Comparison of ENCODE assay signal across 31 mouse cellular contexts in genomic region chr16:19052791-19053190, GRCm38 (mm10).
A peak's percentile ranks its signal among the peaks of the same experiment; 100 is the strongest.
DNase-seq lines count a peak whose midpoint lies in the region; ATAC-seq and TF ChIP-seq lines count a peak whose summit lies in the region.
"Had no signal": no experiment of that assay in that cellular context is flagged by ENCODE, and none has a peak within 500 bp of the region (broad histone marks: within the 10 kb centered on the region; RNA-seq: fewer than 3 reads in every experiment).

No protein-coding gene starts in this region.

- H3K4me2 ChIP-seq in liver, embryonic 11.5 days, result no peak overlapping the region
- H3K4me2 ChIP-seq: embryonic facial prominence, embryonic 13.5 days; forebrain, embryonic 13.5 days; hindbrain, embryonic 15.5 days; kidney, embryonic 15.5 days; limb, embryonic 13.5 days; lung, embryonic 15.5 days; midbrain, embryonic 12.5 days; neural tube, embryonic 13.5 days; stomach, embryonic 15.5 days had no signal

- H3K4me3 ChIP-seq in liver, adult 2 months (ENCODE audit: insufficient read depth, low read depth, low read length), result no peak overlapping the region
- H3K4me3 ChIP-seq in liver, embryonic 11.5 days (ENCODE audit: low read depth, low read length), result no peak overlapping the region
- H3K4me3 ChIP-seq in forebrain, embryonic 10.5 days, result no peak overlapping the region
- H3K4me3 ChIP-seq: embryonic facial prominence, embryonic 13.5 days; erythroblast, embryonic 14.5 days; forebrain, embryonic 13.5 days; hindbrain, embryonic 10.5 days; hindbrain, embryonic 15.5 days; kidney, embryonic 15.5 days; layer of hippocampus, adult 2 months; limb, embryonic 13.5 days; lung, embryonic 15.5 days; midbrain, embryonic 12.5 days; neural tube, embryonic 13.5 days; stomach, embryonic 15.5 days had no signal

- peak; percentile 2 for DNase-seq in liver, adult 2 months (ENCODE audit: extremely low read depth, low read depth, low spot score)
- no peak for DNase-seq in liver, embryonic 11.5 days (ENCODE audit: low spot score)
- peak; percentile 39 to 50 for DNase-seq in spleen, adult 18-20 months
- no peak for DNase-seq in spleen, adult 12 weeks (ENCODE audit: low spot score)
- peak; percentile 25 for DNase-seq in skeletal muscle tissue, adult 2 months (ENCODE audit: low read depth, low spot score)
- DNase-seq in forebrain, embryonic 10.5 days (ENCODE audit: extremely low spot score, low spot score), result no peak
- DNase-seq in right cerebral cortex, adult 18-20 months, result no peak
- DNase-seq: adrenal gland, adult 8-10 months; cerebellum, adult 2 months; cerebellum, postnatal 36 days; embryo, embryonic 11 days; gastrocnemius, postnatal 14 days; heart, postnatal 14 days; kidney, adult 11 months; kidney, postnatal 36 days; right cerebral cortex, postnatal 14 days had no signal

- no peaks in the 10 kb centered on the region for H3K4me1 ChIP-seq in liver, adult 2 months (ENCODE audit: control insufficient read depth, insufficient read depth, low read length)
- H3K4me1 ChIP-seq in liver, embryonic 11.5 days (replicated peaks; ENCODE audit: control insufficient read depth, insufficient read depth, low read length), result no peaks in the 10 kb centered on the region
- H3K4me1 ChIP-seq in forebrain, embryonic 10.5 days, result no peaks in the 10 kb centered on the region
- H3K4me1 ChIP-seq: embryonic facial prominence, embryonic 13.5 days; forebrain, embryonic 13.5 days; hindbrain, embryonic 10.5 days; hindbrain, embryonic 15.5 days; kidney, embryonic 15.5 days; limb, embryonic 13.5 days; lung, embryonic 15.5 days; midbrain, embryonic 12.5 days; neural tube, embryonic 13.5 days; stomach, embryonic 15.5 days had no signal

- H3K36me3 ChIP-seq in liver, adult 2 months (ENCODE audit: control insufficient read depth, insufficient read depth, low read length), result no peaks in the 10 kb centered on the region
- H3K36me3 ChIP-seq in liver, embryonic 11.5 days (ENCODE audit: control insufficient read depth, insufficient read depth, low read length), result no peaks in the 10 kb centered on the region
- no peaks in the 10 kb centered on the region for H3K36me3 ChIP-seq in forebrain, embryonic 10.5 days (replicated peaks)
- H3K36me3 ChIP-seq: embryonic facial prominence, embryonic 13.5 days; G1E; hindbrain, embryonic 10.5 days; hindbrain, embryonic 15.5 days; kidney, embryonic 15.5 days; limb, embryonic 13.5 days; lung, embryonic 15.5 days; midbrain, embryonic 12.5 days; neural tube, embryonic 13.5 days; stomach, embryonic 15.5 days had no signal

- no peaks in the 10 kb centered on the region for H3K27me3 ChIP-seq in liver, adult 2 months (ENCODE audit: control insufficient read depth, insufficient read depth, low read length)
- no peaks in the 10 kb centered on the region for H3K27me3 ChIP-seq in liver, embryonic 11.5 days (replicated peaks; ENCODE audit: control insufficient read depth, insufficient read depth, low read length)
- no peaks in the 10 kb centered on the region for H3K27me3 ChIP-seq in forebrain, embryonic 10.5 days (ENCODE audit: poor library complexity, severe bottlenecking)
- H3K27me3 ChIP-seq: embryonic facial prominence, embryonic 13.5 days; forebrain, embryonic 13.5 days; hindbrain, embryonic 15.5 days; kidney, embryonic 15.5 days; limb, embryonic 13.5 days; lung, embryonic 15.5 days; midbrain, embryonic 12.5 days; neural tube, embryonic 13.5 days; stomach, embryonic 15.5 days had no signal

- no peak overlapping the region for H3K9ac ChIP-seq in liver, adult 2 months (ENCODE audit: low read depth, low read length)
- H3K9ac ChIP-seq in liver, embryonic 11.5 days (ENCODE audit: low read depth, low read length), result no peak overlapping the region
- H3K9ac ChIP-seq: embryonic facial prominence, embryonic 13.5 days; forebrain, embryonic 13.5 days; hindbrain, embryonic 15.5 days; kidney, embryonic 15.5 days; limb, embryonic 13.5 days; liver, embryonic 14.5 days; lung, embryonic 15.5 days; midbrain, embryonic 12.5 days; neural tube, embryonic 13.5 days; stomach, embryonic 15.5 days had no signal

- no peak overlapping the region for H3K27ac ChIP-seq in liver, adult 2 months (replicated peaks; ENCODE audit: insufficient read depth, low read depth, low read length)
- no peak overlapping the region for H3K27ac ChIP-seq in liver, embryonic 11.5 days (ENCODE audit: low read depth, low read length)
- no peak overlapping the region for H3K27ac ChIP-seq in forebrain, embryonic 10.5 days
- H3K27ac ChIP-seq: embryonic facial prominence, embryonic 13.5 days; forebrain, embryonic 13.5 days; hindbrain, embryonic 10.5 days; hindbrain, embryonic 15.5 days; kidney, embryonic 15.5 days; layer of hippocampus, adult 2 months; limb, embryonic 13.5 days; liver, embryonic 14.5 days; lung, embryonic 15.5 days; midbrain, embryonic 12.5 days; neural tube, embryonic 13.5 days; stomach, embryonic 15.5 days had no signal

- no peak for TF ChIP-seq POLR2A in liver, adult 2 months (IDR thresholded peaks at IDR 0.05; ENCODE audit: extremely low read depth, insufficient read depth, low read length)

- H3K79me2 ChIP-seq in liver, adult 2 months (ENCODE audit: control insufficient read depth, insufficient read depth, low read length), result no peaks in the 10 kb centered on the region

- ATAC-seq in liver, embryonic 11.5 days (replicated peaks; ENCODE audit: low FRiP score), result no peak
- ATAC-seq: forebrain, embryonic 13.5 days; inflammation-experienced regulatory T-cells, adult 6 months had no signal

- TF ChIP-seq CTCF in liver, adult 2 months (IDR thresholded peaks at IDR 0.05; ENCODE audit: low read depth, low read length), result no peak

- H3K9me3 ChIP-seq in liver, embryonic 11.5 days (ENCODE audit: control insufficient read depth, low read length), result no peaks in the 10 kb centered on the region
- H3K9me3 ChIP-seq in forebrain, embryonic 10.5 days, result no peaks in the 10 kb centered on the region
- H3K9me3 ChIP-seq: embryonic facial prominence, embryonic 13.5 days; forebrain, embryonic 13.5 days; G1E; hindbrain, embryonic 10.5 days; hindbrain, embryonic 15.5 days; kidney, embryonic 15.5 days; limb, embryonic 13.5 days; lung, embryonic 15.5 days; midbrain, embryonic 12.5 days; neural tube, embryonic 13.5 days; stomach, embryonic 15.5 days had no signal

Comparison
In these comparisons a context has a peak if more than half of its experiments do, and no peak if none do; other contexts are left out.
1. DNase-seq: peak in liver, adult 2 months (single experiment), spleen, adult 18-20 months (2 of 2) and skeletal muscle tissue, adult 2 months (single experiment); none in liver, embryonic 11.5 days (single experiment), spleen, adult 12 weeks (single experiment), forebrain, embryonic 10.5 days (single experiment) and right cerebral cortex, adult 18-20 months (single experiment).